Mouse (Mus musculus): ENCODE measurements around the gene Slc15a2. TPM values are rescaled to one million over a fixed set of nuclear protein-coding genes. Genes with fewer than 3 reads are reported as not detected.

Slc15a2 gene
- polyA plus RNA-seq, 1 experiment from 2014 or later, result 17.9 TPM

DNA sequence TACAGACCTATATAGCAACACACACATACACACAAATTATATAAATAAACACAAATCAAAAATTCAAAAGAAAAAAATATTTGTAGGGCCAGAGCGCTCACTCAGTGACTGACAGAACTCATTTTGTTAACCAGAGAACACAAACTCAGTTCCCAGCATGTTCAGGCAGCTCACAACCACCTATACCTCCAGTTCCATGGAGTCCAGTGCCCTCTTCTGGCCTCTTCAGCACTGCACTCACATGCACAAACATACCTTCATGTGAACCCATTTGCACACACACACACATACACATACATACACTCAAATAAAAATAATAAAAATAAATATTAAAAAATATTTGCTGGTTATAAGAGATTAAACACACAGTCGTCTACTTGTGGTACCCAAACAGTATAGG lies 74.0 kb downstream of the Slc15a2 start:
- Histone ChIP-seq H3K9me3 (ENCODE audit: control insufficient read depth, low read length) (no peaks in the 10 kb centered on the region), H3K27ac (ENCODE audit: low read depth, low read length) (no peak overlapping the region), H3K27me3 (replicated peaks; ENCODE audit: control insufficient read depth, insufficient read depth, low read length) (no peaks in the 10 kb centered on the region), H3K9ac (ENCODE audit: low read depth, low read length) (no peak overlapping the region), H3K4me3 (ENCODE audit: low read length) (no peak overlapping the region), H3K4me2 (ENCODE audit: low read length) (no peak overlapping the region), H3K36me3 (ENCODE audit: control insufficient read depth, insufficient read depth, low read length) (no peaks in the 10 kb centered on the region), H3K4me1 (ENCODE audit: control insufficient read depth, insufficient read depth, low read depth, low read length) (no peaks in the 10 kb centered on the region)
- ATAC-seq, result no peak
- 100% methylated on average over 2 of the region's 2 CpGs for WGBS

DNA sequence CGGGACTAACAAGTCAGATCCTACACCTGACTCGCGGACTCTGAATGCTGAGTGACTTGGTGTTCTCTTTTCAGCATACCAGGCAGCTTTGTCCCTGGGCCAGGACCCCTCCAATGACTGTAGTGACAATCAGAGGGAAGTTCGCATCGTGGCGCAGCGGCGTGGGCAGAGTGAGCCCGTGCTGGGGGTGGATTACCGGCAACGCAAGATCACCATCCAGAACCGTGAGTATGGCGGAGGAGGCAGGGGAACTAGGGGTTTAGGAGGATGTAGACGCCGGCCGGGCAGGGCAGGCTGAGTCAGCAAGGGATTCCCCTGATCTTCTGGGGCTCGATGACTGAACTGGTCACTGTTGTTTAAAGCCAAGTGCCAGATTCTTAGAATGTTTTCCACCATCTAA lies 75.4 kb downstream of the Slc15a2 start:
- WGBS, result 92% methylated on average over 17 of the region's 17 CpGs
- no peaks in the 10 kb centered on the region for H3K36me3 ChIP-seq (ENCODE audit: control insufficient read depth, insufficient read depth, low read length)
- no peaks in the 10 kb centered on the region for H3K4me1 ChIP-seq (ENCODE audit: control insufficient read depth, insufficient read depth, low read depth, low read length)
- no peaks in the 10 kb centered on the region for H3K27me3 ChIP-seq (replicated peaks; ENCODE audit: control insufficient read depth, insufficient read depth, low read length)
- H3K4me3 ChIP-seq (ENCODE audit: low read length), result no peak overlapping the region
- no peak for ATAC-seq
- no peak overlapping the region for H3K9ac ChIP-seq (ENCODE audit: low read depth, low read length)
- H3K4me2 ChIP-seq (ENCODE audit: low read length), result no peak overlapping the region
- no peak overlapping the region for H3K27ac ChIP-seq (ENCODE audit: low read depth, low read length)
- H3K9me3 ChIP-seq (ENCODE audit: control insufficient read depth, low read length), result no peaks in the 10 kb centered on the region

DNA sequence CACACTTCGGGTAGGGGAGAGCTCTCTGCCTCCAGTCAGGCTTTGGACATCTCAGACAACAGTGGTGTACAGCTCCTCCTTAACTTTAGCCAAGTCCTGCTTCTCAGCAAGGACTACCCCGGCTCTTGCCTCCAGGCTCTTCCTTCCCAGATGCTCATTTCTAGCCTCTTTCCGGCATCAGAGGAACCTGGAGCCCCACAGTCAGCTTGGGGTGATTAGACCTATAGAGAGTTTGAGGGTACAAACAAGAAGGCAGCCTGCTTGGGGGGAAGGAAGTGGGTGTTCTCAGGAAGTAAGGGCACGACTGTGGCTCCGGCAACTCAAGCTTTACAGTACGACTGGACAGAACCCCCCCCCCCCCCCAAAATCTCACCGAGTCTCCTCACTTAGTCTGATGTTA lies 76.0 kb downstream of the Slc15a2 start:
- Histone ChIP-seq H3K9me3 (ENCODE audit: control insufficient read depth, low read length) (no peaks in the 10 kb centered on the region), H3K27ac (ENCODE audit: low read depth, low read length) (no peak overlapping the region), H3K27me3 (replicated peaks; ENCODE audit: control insufficient read depth, insufficient read depth, low read length) (no peaks in the 10 kb centered on the region), H3K9ac (ENCODE audit: low read depth, low read length) (no peak overlapping the region), H3K4me1 (ENCODE audit: control insufficient read depth, insufficient read depth, low read depth, low read length) (no peaks in the 10 kb centered on the region), H3K36me3 (ENCODE audit: control insufficient read depth, insufficient read depth, low read length) (no peaks in the 10 kb centered on the region), H3K4me2 (ENCODE audit: low read length) (no peak overlapping the region), H3K4me3 (ENCODE audit: low read length) (no peak overlapping the region)
- ATAC-seq, result no peak
- WGBS, result 90% methylated on average over 7 of the region's 7 CpGs

DNA sequence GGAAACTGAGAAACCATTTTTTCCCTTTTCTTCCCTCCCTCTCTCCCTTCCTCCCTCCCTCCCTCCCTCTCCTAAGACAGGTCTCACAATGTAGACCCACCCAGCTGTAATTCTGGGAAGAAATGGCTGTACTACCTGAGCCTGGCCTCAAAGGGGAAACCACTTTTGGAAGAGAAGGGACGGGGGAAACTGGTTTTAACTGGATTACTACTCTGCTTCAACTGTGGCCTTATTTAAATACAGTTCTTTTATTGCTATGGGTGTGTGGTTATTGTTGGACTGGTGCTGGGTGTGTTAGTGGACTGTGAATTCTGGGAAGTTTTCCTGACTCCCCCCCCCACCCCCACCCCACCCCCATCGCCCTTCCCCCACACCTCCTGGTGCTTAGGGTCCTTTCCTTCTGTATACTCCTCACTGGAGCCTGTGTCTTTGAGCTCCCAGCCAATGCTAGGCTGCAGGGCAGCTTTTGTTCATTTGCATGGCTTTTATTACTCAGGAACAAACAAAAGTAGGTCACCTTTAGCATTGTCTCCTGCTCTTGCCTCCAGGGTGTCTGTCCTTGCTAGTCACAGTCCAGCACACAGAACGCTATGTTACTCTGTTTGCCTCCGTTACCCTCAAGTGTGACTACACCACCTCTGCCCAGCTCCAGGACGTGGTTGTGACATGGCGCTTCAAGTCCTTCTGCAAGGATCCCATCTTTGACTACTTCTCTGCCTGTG lies 76.9 kb downstream of the Slc15a2 start:
- Histone ChIP-seq H3K36me3 (ENCODE audit: control insufficient read depth, insufficient read depth, low read length) (no peaks in the 10 kb centered on the region), H3K4me3 (ENCODE audit: low read length) (no peak overlapping the region), H3K27me3 (replicated peaks; ENCODE audit: control insufficient read depth, insufficient read depth, low read length) (no peaks in the 10 kb centered on the region), H3K9ac (ENCODE audit: low read depth, low read length) (no peak overlapping the region), H3K4me2 (ENCODE audit: low read length) (no peak overlapping the region), H3K27ac (ENCODE audit: low read depth, low read length) (no peak overlapping the region), H3K4me1 (ENCODE audit: control insufficient read depth, insufficient read depth, low read depth, low read length) (no peaks in the 10 kb centered on the region), H3K9me3 (ENCODE audit: control insufficient read depth, low read length) (no peaks in the 10 kb centered on the region)
- no peak for ATAC-seq
- WGBS, result 69% methylated on average over 6 of the region's 6 CpGs

DNA sequence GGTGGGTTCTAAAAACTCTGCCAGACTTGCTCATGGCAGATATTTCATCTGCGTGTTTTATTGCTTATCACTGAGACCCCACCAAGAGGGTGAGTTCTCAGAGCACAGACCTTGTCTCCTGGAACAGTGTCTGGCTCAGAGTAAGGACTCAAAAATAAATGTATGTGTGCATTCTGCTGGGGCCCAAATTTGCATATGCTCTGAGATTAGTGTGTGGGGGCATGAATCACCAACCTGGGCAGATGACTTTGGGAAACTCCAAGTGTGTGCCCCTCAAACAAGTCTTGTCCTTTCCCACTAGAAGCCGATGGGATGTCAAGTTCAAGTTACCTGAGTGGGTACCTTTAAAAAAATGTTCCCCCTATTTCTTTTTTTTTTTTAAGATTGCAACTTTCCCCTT lies 84.3 kb downstream of the Slc15a2 start:
- no peaks in the 10 kb centered on the region for H3K36me3 ChIP-seq (ENCODE audit: control insufficient read depth, insufficient read depth, low read length)
- H3K27me3 ChIP-seq (replicated peaks; ENCODE audit: control insufficient read depth, insufficient read depth, low read length), result no peaks in the 10 kb centered on the region
- H3K27ac ChIP-seq (ENCODE audit: low read depth, low read length), result no peak overlapping the region
- 92% methylated on average over 2 of the region's 2 CpGs for WGBS
- H3K4me2 ChIP-seq (ENCODE audit: low read length), result no peak overlapping the region
- no peak overlapping the region for H3K4me3 ChIP-seq (ENCODE audit: low read length)
- no peak overlapping the region for H3K9ac ChIP-seq (ENCODE audit: low read depth, low read length)
- H3K9me3 ChIP-seq (ENCODE audit: control insufficient read depth, low read length), result no peaks in the 10 kb centered on the region
- H3K4me1 ChIP-seq (ENCODE audit: control insufficient read depth, insufficient read depth, low read depth, low read length), result no peaks in the 10 kb centered on the region
- no peak for ATAC-seq

Small RNAs within 50 kb of the gene (microRNA-seq; reads per million reads assigned to microRNA genes)
- gene Gm22617, result not detected

Other genes with a start within 250 kb of the Slc15a2 start
- 0.09 and 0.20 TPM in 2 replicates for gene Casr, start 222.8 kb downstream of the Slc15a2 start, polyA plus RNA-seq (2015; fragmentation: Nextera tagmentation; extraction: Ambion mirVana)
- gene Cd86, start 118.9 kb downstream of the Slc15a2 start, polyA plus RNA-seq (2015; fragmentation: Nextera tagmentation; extraction: Ambion mirVana), result 1.7 and 2.3 TPM in 2 replicates
- 0.36 and 0.68 TPM in 2 replicates for gene Ildr1, start 91.0 kb downstream of the Slc15a2 start, polyA plus RNA-seq (2015; fragmentation: Nextera tagmentation; extraction: Ambion mirVana)
- 55.9 and 59.1 TPM in 2 replicates for gene Iqcb1, start 43.4 kb upstream of the Slc15a2 start, polyA plus RNA-seq (2015; fragmentation: Nextera tagmentation; extraction: Ambion mirVana)
- 0.50 and 0.66 TPM in 2 replicates for gene Eaf2, start 90.0 kb upstream of the Slc15a2 start, polyA plus RNA-seq (2015; fragmentation: Nextera tagmentation; extraction: Ambion mirVana)
- 72.5 and 74.4 TPM in 2 replicates for gene Golgb1, start 90.2 kb upstream of the Slc15a2 start, polyA plus RNA-seq (2015; fragmentation: Nextera tagmentation; extraction: Ambion mirVana)
- 2.3 and 2.4 TPM in 2 replicates for gene Hcls1, start 150.0 kb upstream of the Slc15a2 start, polyA plus RNA-seq (2015; fragmentation: Nextera tagmentation; extraction: Ambion mirVana)
- gene Fbxo40, start 205.5 kb upstream of the Slc15a2 start, polyA plus RNA-seq (2015; fragmentation: Nextera tagmentation; extraction: Ambion mirVana), result 0.04 and 0.06 TPM in 2 replicates
- 2.0 and 3.2 TPM in 2 replicates for gene Polq, start 226.8 kb upstream of the Slc15a2 start, polyA plus RNA-seq (2015; fragmentation: Nextera tagmentation; extraction: Ambion mirVana)